Mouse (Mus musculus) E14TG2a.4 (cell line): ENCODE measurements at regions not wholly inside any gene's neighbourhood (a gene's known extent, or its start where the extent isn't known, plus 50 kb on each side); places are given as distances from the start of the nearest gene placed in this dataset.

Source experiments
- CTCF ChIP-seq: conservative IDR thresholded peaks from 2 replicates; pipeline ENCODE4 v1.5.1; 2014; ENCODE audit warnings: low read length
- POU5F1 ChIP-seq: IDR thresholded peaks from 2 replicates; pipeline ENCODE4 v1.6.1; 2014; ENCODE audit warnings: low read length, borderline replicate concordance

- TF ChIP-seq CTCF (no peak), POU5F1 (no peak)
Observed at GRCm38 (mm10) chr10:32952494-32952893, 62.2 kb upstream of the Nkain2 start.
